Mouse (Mus musculus): ENCODE data around the gene Baiap2.

DNA sequence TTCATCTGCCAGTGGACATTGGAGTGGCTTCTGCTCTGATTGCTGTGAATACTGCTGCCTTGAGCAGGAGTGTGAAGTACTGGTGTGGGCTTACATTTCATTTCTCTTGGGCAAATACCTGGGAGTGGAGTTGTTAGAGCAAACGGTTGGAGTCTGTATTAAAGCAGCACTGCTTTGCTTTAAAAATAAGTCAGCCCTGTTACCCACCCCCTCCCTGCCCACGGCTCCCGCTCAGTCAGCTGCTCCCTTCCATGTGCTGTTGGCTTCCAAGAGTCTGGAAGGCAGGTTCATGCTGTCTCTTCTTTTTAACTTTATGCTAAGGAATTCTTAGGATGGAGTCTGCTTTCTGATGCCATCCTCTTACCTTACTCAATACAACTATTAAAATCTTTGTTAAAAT, 18.9 kb downstream of the Baiap2 start:
- TF ChIP-seq CTCF (IDR thresholded peaks at IDR 0.05; ENCODE audit: control insufficient read depth, insufficient read depth, insufficient read length), result no peak
- no peak for TF ChIP-seq MAX (IDR thresholded peaks at IDR 0.05)
